Mouse (Mus musculus) myocyte (in vitro differentiated cells): ENCODE results near the gene Rwdd2a.

Experiments
- CEBPB ChIP-seq: IDR thresholded peaks from 2 replicates; pipeline ENCODE4 v1.6.1; 2011; ENCODE audit warnings: mild to moderate bottlenecking, moderate library complexity; ENCODE audit not compliant: poor library complexity, insufficient read depth, severe bottlenecking
- E2F4 ChIP-seq: IDR thresholded peaks from one replicate; pipeline ENCODE4 v1.6.1; 2011; ENCODE audit warnings: mild to moderate bottlenecking, control low read depth, moderate library complexity; ENCODE audit not compliant: insufficient read depth
- MAX ChIP-seq: IDR thresholded peaks from one replicate; pipeline ENCODE4 v1.6.1; 2011; ENCODE audit warnings: low read depth, mild to moderate bottlenecking, control low read depth
- MYOG ChIP-seq, 3 experiments: IDR thresholded peaks; one replicate each; pipeline ENCODE4 v1.6.1; 2011; ENCODE audit warnings: control low read depth in 2 of 3, low read depth in 2 of 3, mild to moderate bottlenecking in 2 of 3; ENCODE audit not compliant: insufficient read length in 2 of 3, control insufficient read depth in 1 of 3, insufficient read depth in 1 of 3
- POLR2A ChIP-seq: IDR thresholded peaks from one replicate; pipeline ENCODE4 v1.6.1; 2011; ENCODE audit warnings: low read depth, mild to moderate bottlenecking, control low read depth, moderate library complexity; ENCODE audit not compliant: insufficient read length
- POLR2AphosphoS2 ChIP-seq: IDR thresholded peaks from one replicate; pipeline ENCODE4 v1.6.1; 2011; ENCODE audit warnings: low read depth, control low read depth; ENCODE audit not compliant: insufficient read length
- TCF12 ChIP-seq: IDR thresholded peaks from one replicate; pipeline ENCODE4 v1.6.1; 2011; ENCODE audit warnings: mild to moderate bottlenecking, control low read depth; ENCODE audit not compliant: poor library complexity, insufficient read depth, severe bottlenecking
- TCF3 ChIP-seq: IDR thresholded peaks from one replicate; pipeline ENCODE4 v1.6.1; 2011; ENCODE audit warnings: low read depth, control low read depth; ENCODE audit not compliant: insufficient read length
- USF1 ChIP-seq: IDR thresholded peaks from one replicate; pipeline ENCODE4 v1.6.1; 2011; ENCODE audit warnings: low read depth, mild to moderate bottlenecking, control low read depth, moderate library complexity

GRCm38 (mm10) chr9:86599723-86600303 lies 28.0 kb downstream of the Rwdd2a start:
- no peak for TF ChIP-seq POLR2A
- no peak for TF ChIP-seq E2F4
- TF ChIP-seq MAX: no peak
- no peak for TF ChIP-seq TCF12
- TF ChIP-seq CEBPB: no peak
- no peak for TF ChIP-seq USF1
- TF ChIP-seq POLR2AphosphoS2: no peak
- no peak for TF ChIP-seq TCF3
- TF ChIP-seq MYOG (IDR thresholded peaks at IDR 0.05; ENCODE audit: control insufficient read depth in 1 of 3, insufficient read depth in 1 of 3, insufficient read length in 2 of 3, low read depth in 2 of 3): no peak
